Mouse (Mus musculus) heart, embryonic 16.5 days (tissue): ENCODE measurements at regions not wholly inside any gene's neighbourhood (a gene's known extent, or its start where the extent isn't known, plus 50 kb on each side); places are given as distances from the start of the nearest gene placed in this dataset.

Experiments used
- ATAC-seq: fragments of 200-750 bp; cut with Nextera tagmentation; replicated peaks from 2 replicates; pipeline ENCODE4 v1.8.0; 2017; ENCODE audit warnings: moderate number of reproducible peaks; ENCODE audit not compliant: insufficient read depth, low FRiP score; ENCODE audit errors: extremely low read depth
- H3K27ac ChIP-seq: fragments of 300-500 bp; sonication (generic); 2 replicates; pipeline ENCODE4 v1.5.1; 2014; ENCODE audit warnings: mild to moderate bottlenecking, low read length, control low read depth, moderate library complexity
- H3K27me3 ChIP-seq: fragments of 300-500 bp; sonication (generic); 2 replicates; pipeline ENCODE4 v1.6.1; 2014; ENCODE audit warnings: low read length, mixed read lengths; ENCODE audit not compliant: control insufficient read depth, insufficient read depth
- H3K36me3 ChIP-seq: fragments of 300-500 bp; sonication (generic); 2 replicates; pipeline ENCODE4 v1.6.1; 2014; ENCODE audit not compliant: control insufficient read depth, insufficient read depth
- H3K4me1 ChIP-seq: fragments of 300-500 bp; sonication (generic); 2 replicates; pipeline ENCODE4 v1.6.1; 2014; ENCODE audit warnings: low read length, mixed read lengths; ENCODE audit not compliant: control insufficient read depth, insufficient read depth
- H3K4me2 ChIP-seq: fragments of 300-500 bp; sonication (generic); 2 replicates; pipeline ENCODE4 v1.6.1; 2014; ENCODE audit warnings: low read depth, mild to moderate bottlenecking, control low read depth, low read length
- H3K4me3 ChIP-seq: fragments of 300-500 bp; sonication (generic); 2 replicates; pipeline ENCODE4 v1.5.1; 2014; ENCODE audit warnings: mild to moderate bottlenecking, control low read depth, low read length
- H3K9ac ChIP-seq: fragments of 300-500 bp; sonication (generic); 2 replicates; pipeline ENCODE4 v1.6.1; 2014; ENCODE audit warnings: low read length, control low read depth
- H3K9me3 ChIP-seq: fragments of 300-500 bp; sonication (generic); replicated peaks from 2 replicates; pipeline ENCODE4 v1.6.1; 2016; ENCODE audit warnings: low read length; ENCODE audit not compliant: control insufficient read depth
- WGBS: fragments of 180-500 bp; shearing (Covaris S2); extraction: QIAGEN DNeasy Blood & Tissue Kit; methylation state at CpG from one replicate; pipeline ENCODE4 v1.1.7; 2014; 5-methylcytosine and 5-hydroxymethylcytosine counted together

- ATAC-seq: peak; percentile 63; the same call in 1 of the 2 replicates
- H3K4me2 ChIP-seq: no peak overlapping the region
Observed at GRCm38 (mm10) chr17:35771656-35772405, 49.7 kb upstream of the Ier3 start.

More at GRCm38 (mm10) chr17:35771656-35772405, 49.7 kb upstream of the Ier3 start:
- Histone ChIP-seq H3K27ac (peak overlapping the region; percentile 63), H3K4me3 (no peak overlapping the region), H3K27me3 (no peaks in the 10 kb centered on the region), H3K36me3 (no peaks in the 10 kb centered on the region), H3K4me1 (peaks cover 14% of the 10 kb centered on the region), H3K9ac (peak overlapping the region; percentile 13; the same call in 1 of the 2 replicates), H3K9me3 (no peaks in the 10 kb centered on the region)
- 61% methylated on average over 15 of the region's 15 CpGs for WGBS
